Mouse (Mus musculus) CD4-positive, CD25-positive, alpha-beta regulatory T cell, adult 4 months (primary cell): ENCODE data around the gene Arhgef19. TPM values are rescaled to one million over a fixed set of nuclear protein-coding genes. Genes with fewer than 3 reads are reported as not detected.

Experiments
- ATAC-seq: one replicate; pipeline ENCODE4 v1.8.0; 2017
- polyA plus RNA-seq, 2 experiments: library from polyadenylated mRNA; unstranded; fragments of 100-300 nt; shearing (Covaris generic); gene quantifications; one replicate each; pipeline ENCODE4 v1.2.1; 2017

Gene Arhgef19
- polyA plus RNA-seq, 2 experiments from 2014 or later: not detected

DNA sequence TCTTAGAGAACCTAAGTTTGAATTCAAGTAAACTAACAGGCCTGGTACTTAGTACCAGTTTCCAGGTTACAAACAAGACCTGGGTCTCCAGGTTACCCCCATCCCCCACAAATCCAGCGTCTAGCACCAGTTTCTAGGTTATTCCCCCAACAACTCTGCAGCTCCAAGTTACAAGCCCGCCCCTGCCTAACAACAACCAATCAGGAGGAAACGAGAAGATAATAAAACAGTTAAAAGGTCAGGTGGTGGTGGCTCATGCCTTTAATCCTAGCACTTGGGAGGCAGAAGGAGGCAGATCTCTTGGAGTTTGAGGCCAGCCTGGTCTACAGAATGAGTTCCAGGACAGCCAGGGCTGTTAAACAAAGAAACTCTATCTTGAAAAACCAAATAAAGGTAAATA lies 28.0 kb downstream of the Arhgef19 start:
- ATAC-seq: no peak

DNA sequence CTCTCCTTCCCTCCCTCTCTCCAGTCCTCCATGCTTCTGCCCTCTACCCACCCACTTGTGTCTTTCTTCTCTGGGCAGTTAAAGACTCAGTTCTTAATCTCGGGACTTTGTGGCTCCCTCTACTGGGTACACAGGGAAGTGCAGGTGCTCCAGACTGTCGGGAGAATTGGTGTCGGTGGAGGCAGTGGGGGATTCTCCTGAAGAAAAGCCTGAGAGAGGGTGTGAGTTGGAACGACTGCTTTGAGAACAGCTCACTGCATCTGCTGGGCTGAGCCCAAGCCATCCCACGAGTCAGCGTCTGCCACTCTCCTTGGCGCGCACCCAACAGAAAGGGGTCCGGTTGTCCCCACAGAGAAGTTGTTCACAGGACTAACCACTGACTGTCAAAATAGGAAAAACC lies 28.5 kb downstream of the Arhgef19 start:
- no peak for ATAC-seq

GRCm38 (mm10) chr4:141268350-141268749 lies 29.1 kb downstream of the Arhgef19 start:
- ATAC-seq: no peak

DNA sequence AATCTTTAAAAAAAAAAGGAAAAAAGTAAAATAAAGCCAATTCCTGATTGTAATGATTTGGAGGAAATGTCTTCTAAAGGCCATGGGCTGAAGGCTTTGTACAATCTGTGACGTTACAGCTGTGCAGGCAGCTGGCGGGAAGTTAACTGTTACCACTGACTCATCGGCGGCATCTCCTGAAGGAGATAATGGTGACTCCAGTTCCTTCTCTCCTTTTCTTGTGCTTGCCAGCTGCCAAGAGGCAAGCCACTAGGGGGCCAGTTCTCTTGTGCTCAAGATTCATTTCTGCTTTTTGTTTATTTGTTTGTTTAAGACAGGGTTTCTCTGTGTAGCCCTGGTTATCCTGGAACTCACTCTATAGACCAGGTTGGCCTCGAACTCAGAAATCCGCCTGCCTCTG lies 29.8 kb downstream of the Arhgef19 start:
- ATAC-seq: no peak

- no peak for ATAC-seq
These were observed 31.1 kb downstream of the Arhgef19 start for GRCm38 (mm10) chr4:141270201-141270940.

GRCm38 (mm10) chr4:141271228-141271627 lies 31.9 kb downstream of the Arhgef19 start:
- no peak for ATAC-seq

DNA sequence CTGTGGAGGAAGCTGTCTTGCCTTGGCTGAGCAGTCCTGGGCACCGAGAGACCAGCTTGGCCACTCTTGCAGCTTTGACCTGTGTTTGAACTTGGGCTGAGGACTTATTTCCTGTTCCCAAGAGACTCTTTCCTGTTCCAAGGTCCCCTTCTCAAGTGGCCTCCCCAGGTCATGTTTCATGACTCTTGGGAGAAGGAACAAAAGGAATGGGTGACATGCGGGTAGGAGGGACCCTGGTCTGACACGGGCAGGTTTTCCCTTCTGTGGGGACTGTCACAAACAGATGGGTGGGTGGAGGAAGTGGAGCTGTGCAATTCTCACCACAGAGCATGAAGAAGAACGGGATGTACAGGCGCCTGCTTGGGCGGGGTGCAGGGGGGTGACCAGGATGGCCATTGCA lies 32.4 kb downstream of the Arhgef19 start:
- ATAC-seq: no peak

- peak; percentile 85 for ATAC-seq
These were observed 33.6 kb downstream of the Arhgef19 start for GRCm38 (mm10) chr4:141272878-141273277.

- ATAC-seq: peak; percentile 78
These were observed 34.0 kb downstream of the Arhgef19 start for GRCm38 (mm10) chr4:141273296-141273695.

DNA sequence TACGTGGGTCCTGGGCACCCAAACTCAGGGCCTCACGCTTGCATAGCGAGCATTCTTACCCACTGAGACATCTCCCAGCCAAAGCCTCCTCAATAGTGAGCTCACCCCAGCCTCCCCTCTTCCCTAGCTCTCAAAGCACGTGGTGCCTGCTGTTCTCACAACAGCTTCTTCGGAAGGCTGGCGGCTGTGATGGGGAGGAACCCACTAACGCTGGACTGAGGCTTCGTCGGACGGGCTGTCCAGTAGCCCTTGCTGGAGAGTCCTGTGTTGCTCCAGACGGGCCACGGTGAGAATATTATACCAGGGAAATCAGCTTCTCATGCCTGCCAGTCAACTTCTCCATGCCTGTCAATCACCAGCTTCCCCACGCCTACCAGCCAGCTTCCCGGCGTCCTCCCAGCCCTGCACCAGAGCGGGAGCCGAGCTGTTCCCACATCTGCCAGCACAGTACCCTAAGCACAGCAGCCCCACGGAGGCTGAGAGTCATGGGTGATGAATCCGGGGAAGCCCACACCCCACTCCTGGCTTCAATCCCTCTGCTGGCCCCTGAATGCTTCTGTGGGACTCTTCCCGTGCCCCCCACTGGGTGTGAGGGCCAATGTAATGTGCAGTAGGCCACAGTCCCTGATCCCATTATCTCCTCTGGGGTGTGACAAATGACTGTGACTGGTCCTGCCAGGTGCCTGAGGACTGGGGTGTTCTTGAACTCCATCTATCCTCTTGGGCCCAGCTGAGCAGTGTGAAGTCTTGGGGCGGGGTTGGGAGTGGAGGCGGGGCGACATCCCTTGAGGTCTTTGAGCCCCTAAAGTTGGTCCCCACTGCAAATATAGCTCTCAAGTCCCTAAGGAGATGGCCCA lies 35.4 kb downstream of the Arhgef19 start:
- no peak for ATAC-seq

- ATAC-seq: no peak
These were observed 37.9 kb downstream of the Arhgef19 start for GRCm38 (mm10) chr4:141277157-141277556.

DNA sequence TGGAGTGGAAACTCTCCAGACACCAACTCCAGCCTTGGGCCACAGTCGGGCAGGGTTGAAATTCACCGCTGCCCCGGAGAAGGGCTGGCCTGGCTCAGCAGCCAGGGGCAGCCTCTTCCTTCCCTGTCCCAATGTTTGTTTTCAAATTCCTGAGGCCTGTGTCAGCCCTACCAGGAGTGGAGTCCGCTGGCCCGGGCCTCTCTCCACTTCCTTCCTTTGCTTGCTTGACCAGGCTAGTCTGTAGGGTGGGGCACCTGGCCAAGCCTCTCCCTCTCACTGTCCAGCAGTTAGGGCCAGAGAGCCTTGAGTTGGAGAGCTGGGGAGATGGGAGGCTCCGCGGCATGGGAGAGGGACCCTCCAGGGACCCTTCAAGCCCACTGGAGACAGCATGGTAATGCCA lies 38.9 kb downstream of the Arhgef19 start:
- ATAC-seq: no peak

DNA sequence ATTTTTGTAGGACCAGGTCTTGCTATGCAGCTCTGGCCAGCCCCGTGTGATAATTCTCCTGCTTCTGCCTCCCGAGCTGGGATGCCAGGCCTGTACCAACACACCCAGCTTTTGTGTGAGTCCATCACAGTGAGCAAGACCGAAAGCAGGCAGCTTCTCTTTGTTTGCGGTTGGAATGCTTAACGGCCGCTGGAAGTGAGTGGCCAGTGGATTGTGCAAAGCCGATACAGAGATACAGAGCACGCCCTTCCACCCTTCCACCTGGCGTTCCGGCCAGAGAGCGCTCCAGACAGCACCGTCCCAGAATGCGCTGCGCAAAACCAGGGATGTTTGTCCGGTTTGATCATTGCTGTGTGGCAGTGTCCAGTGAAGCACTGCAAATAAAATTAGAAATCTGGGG lies 40.0 kb downstream of the Arhgef19 start:
- ATAC-seq: no peak

DNA sequence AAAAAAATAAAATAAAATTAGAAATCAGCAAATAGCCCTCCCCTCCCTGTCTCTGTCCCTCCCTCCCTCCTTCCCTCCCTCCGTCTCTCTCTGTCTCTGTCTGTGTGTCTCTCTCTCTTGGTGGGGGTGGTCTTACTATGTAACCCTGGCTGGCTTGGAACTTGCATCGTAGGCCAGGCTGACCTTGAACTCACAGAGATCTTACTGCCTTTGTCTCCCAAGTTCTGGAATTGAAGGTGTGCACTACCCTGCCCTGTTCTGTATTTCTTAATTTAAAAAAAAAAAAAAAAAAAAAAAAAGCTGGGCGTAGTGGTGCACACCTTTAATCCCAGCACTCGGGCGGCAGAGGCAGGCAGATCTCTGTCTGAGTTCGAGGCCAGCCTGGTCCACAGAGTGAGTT lies 40.5 kb downstream of the Arhgef19 start:
- no peak for ATAC-seq

GRCm38 (mm10) chr4:141280471-141280870 lies 41.2 kb downstream of the Arhgef19 start:
- ATAC-seq: no peak

- ATAC-seq: no peak
These were observed 41.9 kb downstream of the Arhgef19 start for GRCm38 (mm10) chr4:141281153-141281552.

GRCm38 (mm10) chr4:141281578-141281977 lies 42.3 kb downstream of the Arhgef19 start:
- ATAC-seq: no peak

- ATAC-seq: no peak
These were observed 42.8 kb downstream of the Arhgef19 start for GRCm38 (mm10) chr4:141282087-141282486.

DNA sequence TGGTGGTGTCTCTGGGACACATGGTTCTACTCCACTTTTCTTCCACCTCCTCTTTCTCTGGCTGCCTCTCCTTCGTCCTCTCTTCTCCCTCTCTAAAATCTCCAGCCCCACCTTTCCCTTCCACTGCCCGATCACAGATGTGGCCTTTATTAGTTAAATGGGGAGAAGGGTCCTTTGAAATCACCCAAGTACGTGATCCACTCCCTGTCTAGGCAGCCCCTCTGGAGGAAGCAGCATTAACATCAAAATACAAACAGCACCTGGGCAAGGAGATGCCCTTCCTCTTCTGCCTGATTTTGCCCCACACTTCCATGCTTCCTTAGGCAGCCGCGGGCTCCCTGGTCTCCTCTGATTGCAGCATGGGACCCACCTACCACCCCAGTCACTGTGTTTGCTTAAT lies 43.3 kb downstream of the Arhgef19 start:
- no peak for ATAC-seq

DNA sequence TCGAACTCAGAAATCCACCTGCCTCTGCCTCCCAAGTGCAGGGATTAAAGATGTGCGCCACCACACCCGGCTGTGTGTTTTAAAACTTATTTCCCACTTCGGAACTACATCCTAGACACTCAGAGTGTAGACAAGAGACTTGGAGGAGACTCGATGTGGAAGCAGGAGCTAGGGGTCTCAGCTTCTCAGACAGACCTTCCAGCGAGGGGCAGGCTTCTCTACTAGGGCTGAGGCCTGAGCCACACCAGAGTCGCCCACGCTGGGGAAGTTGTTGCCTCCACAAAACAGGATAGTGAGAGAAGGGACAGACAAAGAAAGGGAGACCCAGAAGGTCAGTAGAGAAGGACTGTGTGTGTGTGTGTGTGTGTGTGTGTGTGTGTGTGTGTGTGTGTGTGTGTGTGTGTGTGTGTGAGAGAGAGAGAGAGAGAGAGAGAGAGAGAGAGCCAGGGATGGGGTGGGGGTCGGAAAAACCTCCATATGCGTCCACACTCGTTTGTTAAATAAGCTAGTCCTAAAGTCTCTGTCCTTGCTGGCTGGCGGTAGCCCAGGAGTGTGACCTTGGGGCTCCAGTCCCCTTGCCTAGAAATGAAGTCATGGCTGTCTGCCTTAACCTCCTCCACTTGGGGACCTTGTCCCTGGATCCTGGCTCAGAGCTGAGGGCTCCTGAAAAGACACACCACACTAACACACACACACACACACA lies 44.0 kb downstream of the Arhgef19 start:
- ATAC-seq: no peak

DNA sequence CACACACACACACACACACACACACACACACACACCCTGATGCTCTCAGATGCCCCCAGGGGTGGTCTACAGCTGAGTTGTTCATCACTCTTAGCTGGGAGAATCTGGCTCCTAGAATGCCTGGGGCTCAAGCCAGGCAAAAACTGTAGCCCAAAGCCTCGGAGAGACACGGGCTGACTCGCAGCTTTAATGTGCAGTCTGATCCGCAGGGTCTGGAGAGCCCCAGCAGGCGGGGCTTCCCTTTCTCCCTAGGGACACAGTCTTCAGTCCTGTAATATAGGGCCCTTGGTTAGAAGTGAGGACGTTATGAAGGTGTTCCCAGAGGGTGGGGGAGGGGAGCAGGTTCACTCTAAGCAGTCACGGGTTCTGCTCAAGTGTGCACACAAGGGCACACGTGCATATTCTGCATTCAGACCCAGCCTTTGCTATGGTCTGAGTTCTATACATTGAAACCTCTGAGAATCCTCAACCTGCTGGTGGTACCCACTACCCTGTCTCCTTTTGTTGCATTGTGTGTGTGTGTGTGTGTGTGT lies 44.6 kb downstream of the Arhgef19 start:
- ATAC-seq: no peak

- ATAC-seq: no peak
These were observed 45.2 kb downstream of the Arhgef19 start for GRCm38 (mm10) chr4:141284486-141284885.

DNA sequence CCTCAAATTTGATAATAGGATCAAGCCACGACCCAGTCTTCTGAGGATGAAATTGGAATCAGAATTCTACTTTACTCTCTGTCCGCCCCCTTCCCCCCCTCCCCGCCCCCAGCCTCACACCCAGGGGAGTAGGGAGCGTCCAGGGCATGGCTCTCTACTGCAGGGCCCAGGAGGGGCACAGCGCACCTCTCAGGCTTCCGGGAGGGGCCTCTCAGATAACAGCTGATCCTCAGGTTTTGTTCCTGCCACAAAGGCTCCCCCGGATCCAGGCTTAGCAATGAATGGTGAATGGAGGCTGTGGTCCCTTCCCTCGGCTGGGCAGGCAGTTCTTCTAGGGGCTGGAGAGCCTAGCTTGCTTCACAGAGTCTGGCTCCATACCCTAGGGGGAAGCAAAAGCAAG lies 45.8 kb downstream of the Arhgef19 start:
- ATAC-seq: no peak
